Mouse (Mus musculus) liver, adult 2 months (tissue): ENCODE results near the gene Scaf8. TPM values are rescaled to one million over a fixed set of nuclear protein-coding genes. Genes with fewer than 3 reads are reported as not detected.
A peak's percentile ranks its signal among the peaks of the same experiment; 100 is the strongest.

Source experiments
- DNase-seq: peaks from one replicate; pipeline ENCODE4 v3.0.0-alpha.2; 2011; ENCODE audit warnings: low read depth, low spot score; ENCODE audit errors: extremely low read depth
- H3K27ac ChIP-seq: fragments of 200-500 bp; replicated peaks from 2 replicates; pipeline ENCODE4 v1.5.1; 2012; ENCODE audit warnings: low read depth, mild to moderate bottlenecking, control low read depth, inconsistent platforms, low read length; ENCODE audit not compliant: insufficient read depth
- H3K27me3 ChIP-seq: fragments of 200-500 bp; 2 replicates; pipeline ENCODE4 v1.6.1; 2012; ENCODE audit warnings: mild to moderate bottlenecking, moderate library complexity, low read length, inconsistent platforms; ENCODE audit not compliant: control insufficient read depth, insufficient read depth
- H3K36me3 ChIP-seq: fragments of 200-500 bp; 2 replicates; pipeline ENCODE4 v1.6.1; 2012; ENCODE audit warnings: low read length, inconsistent platforms; ENCODE audit not compliant: control insufficient read depth, insufficient read depth
- H3K4me1 ChIP-seq: fragments of 200-500 bp; 2 replicates; pipeline ENCODE4 v1.6.1; 2011; ENCODE audit warnings: low read length; ENCODE audit not compliant: control insufficient read depth, insufficient read depth
- H3K4me3 ChIP-seq: fragments of 200-500 bp; 2 replicates; pipeline ENCODE4 v1.5.1; 2011; ENCODE audit warnings: low read depth, mild to moderate bottlenecking, control low read depth, low read length, moderate library complexity; ENCODE audit not compliant: insufficient read depth
- H3K79me2 ChIP-seq: fragments of 200-500 bp; 2 replicates; pipeline ENCODE4 v1.6.1; 2012; ENCODE audit warnings: inconsistent platforms, mild to moderate bottlenecking, low read length, moderate library complexity; ENCODE audit not compliant: control insufficient read depth, insufficient read depth
- H3K9ac ChIP-seq: fragments of 200-500 bp; 2 replicates; pipeline ENCODE4 v1.6.1; 2012; ENCODE audit warnings: low read depth, mild to moderate bottlenecking, control low read depth, inconsistent platforms, low read length
- CTCF ChIP-seq: fragments of 200-500 bp; IDR thresholded peaks from 2 replicates; pipeline ENCODE4 v1.5.1; 2011; ENCODE audit warnings: low read depth, low read length, control low read depth
- POLR2A ChIP-seq: fragments of 200-500 bp; IDR thresholded peaks from 2 replicates; pipeline ENCODE4 v1.6.1; 2011; ENCODE audit warnings: low read length, control low read depth; ENCODE audit not compliant: insufficient read depth; ENCODE audit errors: extremely low read depth
- WGBS: fragments of 180-500 bp; shearing (Covaris S2); methylation state at CpG from one replicate; pipeline ENCODE4 v1.1.7; 2018; 5-methylcytosine and 5-hydroxymethylcytosine counted together
- polyA plus RNA-seq: library from polyadenylated mRNA; depleted of rRNA; stranded (reverse); fragments of >200 nt; gene quantifications from 2 replicates; pipeline ENCODE4 v1.2.3, GENCODE M21; 2012; rRNA removed
- total RNA-seq: library from RNA; depleted of rRNA; stranded (reverse); fragments of >200 nt; gene quantifications from 2 replicates; pipeline ENCODE4 v1.2.3, GENCODE M21; 2014; rRNA removed

The Scaf8 gene
- total and polyA plus RNA-seq, 2 experiments, result 10.8 to 12.4 TPM

- Histone ChIP-seq H3K9ac (no peak overlapping the region), H3K4me1 (peaks cover 34% of the 10 kb centered on the region), H3K36me3 (no peaks in the 10 kb centered on the region), H3K27me3 (no peaks in the 10 kb centered on the region), H3K27ac (peak overlapping the region; percentile 100), H3K79me2 (no peaks in the 10 kb centered on the region), H3K4me3 (no peak overlapping the region)
- peak; percentile 90 for DNase-seq
- TF ChIP-seq POLR2A (no peak), CTCF (no peak)
- 31% methylated on average over 7 of the region's 7 CpGs for WGBS
Observed at GRCm38 (mm10) chr17:3246665-3247370, 132.0 kb downstream of the Scaf8 start.

Other genes with a start within 250 kb of the Scaf8 start
- 5.0 and 5.2 TPM in 2 replicates for gene Tiam2, start 211.6 kb downstream of the Scaf8 start, total RNA-seq
- gene Tiam2, start 211.6 kb downstream of the Scaf8 start, polyA plus RNA-seq, result 1.4 and 2.9 TPM in 2 replicates